Mouse (Mus musculus): ENCODE measurements around the gene Zfp281. TPM values are rescaled to one million over a fixed set of nuclear protein-coding genes. Genes with fewer than 3 reads are reported as not detected.
A peak's percentile ranks its signal among the peaks of the same experiment; 100 is the strongest.

The Zfp281 gene
- total and polyA plus RNA-seq, 2 experiments = 1.8 to 19.5 TPM

- H3K79me2 ChIP-seq (ENCODE audit: control insufficient read depth, insufficient read depth, low read length) = no peaks in the 10 kb centered on the region
- H3K36me3 ChIP-seq (ENCODE audit: control insufficient read depth, insufficient read depth, low read length) = no peaks in the 10 kb centered on the region
- WGBS = 87% methylated on average over 8 of the region's 8 CpGs
- H3K27ac ChIP-seq (replicated peaks; ENCODE audit: insufficient read depth, low read depth, low read length) = no peak overlapping the region
- no peak for DNase-seq (ENCODE audit: extremely low read depth, low read depth, low spot score)
- no peak overlapping the region for H3K4me3 ChIP-seq (ENCODE audit: insufficient read depth, low read depth, low read length)
- no peak overlapping the region for H3K9ac ChIP-seq (ENCODE audit: low read depth, low read length)
- TF ChIP-seq POLR2A (IDR thresholded peaks at IDR 0.05; ENCODE audit: extremely low read depth, insufficient read depth, low read length) = no peak
- no peak for TF ChIP-seq CTCF (IDR thresholded peaks at IDR 0.05; ENCODE audit: low read depth, low read length)
- no peaks in the 10 kb centered on the region for H3K27me3 ChIP-seq (ENCODE audit: control insufficient read depth, insufficient read depth, low read length)
- peaks cover 4% of the 10 kb centered on the region for H3K4me1 ChIP-seq (ENCODE audit: control insufficient read depth, insufficient read depth, low read length)
Observed at GRCm38 (mm10) chr1:136653526-136653925, 28.8 kb downstream of the Zfp281 start.

DNA sequence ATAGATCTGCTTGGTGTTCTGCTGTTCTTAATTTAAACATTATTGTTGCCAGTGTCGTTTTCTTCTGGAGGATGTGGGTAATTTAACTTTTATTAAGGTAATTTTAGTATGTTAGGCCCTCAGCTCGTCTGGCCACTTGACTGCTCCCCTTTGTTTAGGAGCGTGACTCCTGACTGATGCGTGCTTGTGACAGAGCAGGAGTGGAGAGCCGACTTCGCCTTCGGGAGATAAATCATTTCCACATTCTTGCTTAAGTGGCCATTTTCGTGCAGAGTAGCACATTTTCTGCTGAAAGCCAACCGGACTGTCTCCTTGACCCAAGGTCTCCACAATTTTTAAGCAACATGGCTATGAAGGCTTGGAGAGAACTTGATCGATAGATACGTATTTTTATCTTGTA, 29.7 kb downstream of the Zfp281 start:
- no peak overlapping the region for H3K27ac ChIP-seq (replicated peaks; ENCODE audit: insufficient read depth, low read depth, low read length)
- no peak overlapping the region for H3K9ac ChIP-seq (ENCODE audit: low read depth, low read length)
- no peak for DNase-seq (ENCODE audit: extremely low read depth, low read depth, low spot score)
- H3K36me3 ChIP-seq (ENCODE audit: control insufficient read depth, insufficient read depth, low read length) = no peaks in the 10 kb centered on the region
- H3K4me3 ChIP-seq (ENCODE audit: insufficient read depth, low read depth, low read length) = no peak overlapping the region
- TF ChIP-seq POLR2A (IDR thresholded peaks at IDR 0.05; ENCODE audit: extremely low read depth, insufficient read depth, low read length) (no peak), CTCF (IDR thresholded peaks at IDR 0.05; ENCODE audit: low read depth, low read length) (no peak)
- H3K4me1 ChIP-seq (ENCODE audit: control insufficient read depth, insufficient read depth, low read length) = peaks cover 4% of the 10 kb centered on the region
- no peaks in the 10 kb centered on the region for H3K79me2 ChIP-seq (ENCODE audit: control insufficient read depth, insufficient read depth, low read length)
- no peaks in the 10 kb centered on the region for H3K27me3 ChIP-seq (ENCODE audit: control insufficient read depth, insufficient read depth, low read length)
- 92% methylated on average over 11 of the region's 11 CpGs for WGBS

- 39% methylated on average over 7 of the region's 7 CpGs for WGBS
- Histone ChIP-seq H3K9ac (ENCODE audit: low read depth, low read length) (no peak overlapping the region), H3K36me3 (ENCODE audit: control insufficient read depth, insufficient read depth, low read length) (no peaks in the 10 kb centered on the region), H3K27ac (replicated peaks; ENCODE audit: insufficient read depth, low read depth, low read length) (no peak overlapping the region), H3K27me3 (ENCODE audit: control insufficient read depth, insufficient read depth, low read length) (no peaks in the 10 kb centered on the region), H3K79me2 (ENCODE audit: control insufficient read depth, insufficient read depth, low read length) (no peaks in the 10 kb centered on the region), H3K4me3 (ENCODE audit: insufficient read depth, low read depth, low read length) (no peak overlapping the region), H3K4me1 (ENCODE audit: control insufficient read depth, insufficient read depth, low read length) (peaks cover 8% of the 10 kb centered on the region)
- DNase-seq (ENCODE audit: extremely low read depth, low read depth, low spot score) = peak; percentile 67
- TF ChIP-seq CTCF (IDR thresholded peaks at IDR 0.05; ENCODE audit: low read depth, low read length) = no peak
- no peak for TF ChIP-seq POLR2A (IDR thresholded peaks at IDR 0.05; ENCODE audit: extremely low read depth, insufficient read depth, low read length)
Observed at GRCm38 (mm10) chr1:136656619-136657018, 31.9 kb downstream of the Zfp281 start.

GRCm38 (mm10) chr1:136658456-136659227, 33.9 kb downstream of the Zfp281 start:
- peaks cover 13% of the 10 kb centered on the region for H3K4me1 ChIP-seq (ENCODE audit: control insufficient read depth, insufficient read depth, low read length)
- no peaks in the 10 kb centered on the region for H3K79me2 ChIP-seq (ENCODE audit: control insufficient read depth, insufficient read depth, low read length)
- H3K36me3 ChIP-seq (ENCODE audit: control insufficient read depth, insufficient read depth, low read length) = no peaks in the 10 kb centered on the region
- no peak overlapping the region for H3K9ac ChIP-seq (ENCODE audit: low read depth, low read length)
- H3K27me3 ChIP-seq (ENCODE audit: control insufficient read depth, insufficient read depth, low read length) = no peaks in the 10 kb centered on the region
- H3K27ac ChIP-seq (replicated peaks; ENCODE audit: insufficient read depth, low read depth, low read length) = no peak overlapping the region
- 88% methylated on average over 13 of the region's 13 CpGs for WGBS
- no peak overlapping the region for H3K4me3 ChIP-seq (ENCODE audit: insufficient read depth, low read depth, low read length)
- no peak for DNase-seq (ENCODE audit: extremely low read depth, low read depth, low spot score)
- TF ChIP-seq CTCF (IDR thresholded peaks at IDR 0.05; ENCODE audit: low read depth, low read length) (no peak), POLR2A (IDR thresholded peaks at IDR 0.05; ENCODE audit: extremely low read depth, insufficient read depth, low read length) (no peak)

DNA sequence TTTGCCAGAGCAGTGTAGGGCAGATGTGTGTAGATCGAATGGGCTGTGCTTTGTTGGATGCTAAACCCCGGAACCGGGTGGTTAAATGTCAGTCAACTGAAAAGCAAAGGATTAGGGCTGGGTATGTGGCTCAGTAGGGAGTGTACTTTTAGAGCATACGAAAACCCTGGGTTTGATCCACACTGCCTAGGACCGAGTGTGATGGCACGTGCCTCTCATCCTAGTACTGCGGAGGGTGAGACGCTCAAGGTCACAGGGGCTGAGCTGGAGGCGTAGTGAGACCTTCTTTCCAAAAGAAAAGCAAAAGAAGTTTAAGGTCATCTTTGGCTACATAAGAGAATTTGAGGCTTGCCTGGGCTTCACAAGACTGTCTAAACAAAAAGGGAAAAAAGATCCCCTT, 34.6 kb downstream of the Zfp281 start:
- peaks cover 13% of the 10 kb centered on the region for H3K4me1 ChIP-seq (ENCODE audit: control insufficient read depth, insufficient read depth, low read length)
- no peak overlapping the region for H3K27ac ChIP-seq (replicated peaks; ENCODE audit: insufficient read depth, low read depth, low read length)
- H3K27me3 ChIP-seq (ENCODE audit: control insufficient read depth, insufficient read depth, low read length) = no peaks in the 10 kb centered on the region
- no peaks in the 10 kb centered on the region for H3K36me3 ChIP-seq (ENCODE audit: control insufficient read depth, insufficient read depth, low read length)
- no peak overlapping the region for H3K9ac ChIP-seq (ENCODE audit: low read depth, low read length)
- no peak for DNase-seq (ENCODE audit: extremely low read depth, low read depth, low spot score)
- WGBS = 94% methylated on average over 9 of the region's 9 CpGs
- H3K4me3 ChIP-seq (ENCODE audit: insufficient read depth, low read depth, low read length) = no peak overlapping the region
- H3K79me2 ChIP-seq (ENCODE audit: control insufficient read depth, insufficient read depth, low read length) = no peaks in the 10 kb centered on the region
- TF ChIP-seq POLR2A (IDR thresholded peaks at IDR 0.05; ENCODE audit: extremely low read depth, insufficient read depth, low read length) = no peak
- no peak for TF ChIP-seq CTCF (IDR thresholded peaks at IDR 0.05; ENCODE audit: low read depth, low read length)

DNA sequence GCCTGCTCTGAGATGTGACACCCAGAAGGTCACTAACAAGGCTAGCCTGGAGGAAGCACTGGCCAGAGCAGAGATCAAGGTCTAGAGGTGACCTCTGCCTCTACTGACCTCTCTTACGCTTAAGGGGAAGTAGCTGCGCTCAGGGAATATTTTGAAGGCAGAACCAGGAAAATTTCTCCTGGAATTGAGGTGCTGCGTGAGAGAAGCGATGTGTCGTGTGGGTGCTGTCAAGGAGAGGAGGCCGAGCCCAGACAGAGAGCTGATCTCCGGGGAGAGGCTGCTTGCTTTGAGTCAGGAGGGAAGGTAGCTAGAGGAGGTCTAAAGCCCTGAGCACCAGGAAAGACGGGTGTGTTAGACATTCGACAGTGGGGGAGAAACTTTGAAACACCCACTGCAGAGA, 35.2 kb downstream of the Zfp281 start:
- Histone ChIP-seq H3K9ac (ENCODE audit: low read depth, low read length) (no peak overlapping the region), H3K27ac (replicated peaks; ENCODE audit: insufficient read depth, low read depth, low read length) (no peak overlapping the region), H3K79me2 (ENCODE audit: control insufficient read depth, insufficient read depth, low read length) (no peaks in the 10 kb centered on the region), H3K27me3 (ENCODE audit: control insufficient read depth, insufficient read depth, low read length) (no peaks in the 10 kb centered on the region), H3K36me3 (ENCODE audit: control insufficient read depth, insufficient read depth, low read length) (no peaks in the 10 kb centered on the region), H3K4me1 (ENCODE audit: control insufficient read depth, insufficient read depth, low read length) (peaks cover 13% of the 10 kb centered on the region), H3K4me3 (ENCODE audit: insufficient read depth, low read depth, low read length) (no peak overlapping the region)
- DNase-seq (ENCODE audit: extremely low read depth, low read depth, low spot score) = no peak
- WGBS = 80% methylated on average over 9 of the region's 9 CpGs
- no peak for TF ChIP-seq CTCF (IDR thresholded peaks at IDR 0.05; ENCODE audit: low read depth, low read length)
- TF ChIP-seq POLR2A (IDR thresholded peaks at IDR 0.05; ENCODE audit: extremely low read depth, insufficient read depth, low read length) = no peak
